Mouse (Mus musculus) spleen, postnatal 10 days (tissue): ENCODE data around the gene Nt5c1b.

ENCODE experiments used
- DNase-seq, 2 experiments: peaks; one replicate each; pipeline ENCODE4 v3.0.0; 2021 to 2022; ENCODE audit warnings: low spot score in 2 of 2

Nt5c1b gene

DNA sequence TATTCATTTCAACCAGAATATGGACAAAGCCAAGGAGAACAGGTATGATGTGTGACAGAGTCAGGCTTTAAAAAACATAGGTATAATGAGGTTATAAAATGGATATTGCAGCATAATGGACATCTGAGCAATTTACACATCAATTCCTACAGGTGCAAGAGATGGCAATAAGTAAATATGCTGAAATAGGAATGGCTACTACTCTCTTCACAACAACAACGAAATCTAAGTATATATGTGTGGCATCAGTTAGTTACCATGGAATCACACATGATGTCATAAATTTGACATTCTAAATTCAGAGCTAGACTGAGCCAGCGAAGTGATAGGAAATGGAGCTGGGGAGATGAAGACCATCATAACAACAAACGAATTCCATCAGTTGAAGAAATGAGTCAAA is at the start of gene Nt5c1b:
Gene Nt5c1b, plus strand, starts transcription at position 301 of the 400 bp plus-strand sequence.
- DNase-seq = no peak

DNA sequence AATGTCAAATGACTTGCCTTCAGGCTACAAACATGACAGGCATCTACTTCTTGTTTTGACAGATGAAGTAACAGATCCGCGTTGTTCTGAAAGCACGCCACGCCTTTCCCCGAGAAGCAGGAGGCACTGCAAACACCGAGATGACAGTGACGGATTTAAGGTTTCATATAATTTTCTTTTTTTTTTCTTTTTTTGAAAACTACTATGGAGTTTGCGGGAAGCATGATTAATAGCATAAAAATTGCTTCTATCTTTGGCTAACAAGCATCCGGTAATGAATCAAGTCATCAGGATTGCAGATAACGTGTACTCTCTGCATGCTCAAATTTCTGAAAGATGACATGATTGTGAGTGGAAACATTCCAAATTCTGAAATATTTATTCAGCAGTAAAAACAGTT is 42.1 kb upstream of the Nt5c1b start:
- no peak for DNase-seq

DNA sequence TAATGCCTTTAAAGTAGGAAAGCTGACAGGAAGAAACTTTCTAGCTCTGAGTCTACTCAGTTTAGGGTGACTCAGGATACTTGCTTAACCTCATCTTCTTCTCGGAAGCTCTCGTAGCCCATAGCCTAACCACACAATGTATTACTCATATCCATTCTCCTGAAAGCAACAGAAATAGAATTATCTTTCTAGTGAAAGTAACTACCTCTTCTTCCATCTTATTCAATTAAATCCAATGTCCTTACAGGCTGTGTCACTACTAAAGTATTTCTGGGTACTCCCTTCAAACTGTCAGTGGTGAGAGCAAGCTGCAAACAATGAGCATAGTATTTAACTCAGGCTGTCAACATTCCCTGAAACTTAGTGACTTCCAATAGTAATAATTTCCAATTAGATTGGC is 40.3 kb upstream of the Nt5c1b start:
- DNase-seq = no peak

DNA sequence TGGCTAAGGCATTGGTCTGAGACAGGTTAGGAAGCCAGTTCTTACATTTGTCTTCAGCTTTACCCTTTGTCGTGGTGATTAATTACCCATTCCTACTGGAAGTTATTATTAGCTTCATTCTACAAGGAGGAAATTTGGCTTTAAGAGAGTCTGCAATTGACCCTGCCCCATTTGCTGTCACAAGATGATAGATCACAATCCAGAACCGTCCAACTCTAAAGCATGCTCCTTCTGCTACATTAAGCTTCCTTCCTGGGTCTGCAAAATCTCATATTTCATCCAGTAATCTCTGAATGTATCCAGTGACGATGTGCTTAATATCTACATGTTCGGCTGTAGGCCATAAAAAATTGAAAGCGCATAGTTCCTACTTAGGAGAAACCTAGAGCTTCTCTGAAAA is 29.2 kb upstream of the Nt5c1b start:
- DNase-seq = no peak

DNA sequence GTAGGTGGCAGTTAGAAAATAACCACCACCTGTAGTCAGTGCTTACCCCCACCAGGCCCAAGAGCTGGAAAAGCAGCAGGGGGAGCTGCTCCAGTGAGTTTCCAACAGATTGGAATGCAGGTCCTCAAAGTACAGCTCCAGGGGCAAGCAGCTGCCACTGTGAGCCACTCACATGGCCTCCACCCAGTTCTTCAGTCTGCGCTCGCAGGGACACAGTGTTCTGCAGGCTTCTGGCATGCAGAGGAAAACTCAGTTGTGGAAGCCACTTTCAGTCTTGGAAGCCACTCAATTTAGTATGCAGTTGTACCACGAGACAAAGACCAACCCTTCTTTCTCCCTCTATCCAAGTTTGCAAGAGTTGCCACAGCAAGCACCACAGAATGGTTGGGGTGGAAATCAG is 19.1 kb upstream of the Nt5c1b start:
- no peak for DNase-seq

DNA sequence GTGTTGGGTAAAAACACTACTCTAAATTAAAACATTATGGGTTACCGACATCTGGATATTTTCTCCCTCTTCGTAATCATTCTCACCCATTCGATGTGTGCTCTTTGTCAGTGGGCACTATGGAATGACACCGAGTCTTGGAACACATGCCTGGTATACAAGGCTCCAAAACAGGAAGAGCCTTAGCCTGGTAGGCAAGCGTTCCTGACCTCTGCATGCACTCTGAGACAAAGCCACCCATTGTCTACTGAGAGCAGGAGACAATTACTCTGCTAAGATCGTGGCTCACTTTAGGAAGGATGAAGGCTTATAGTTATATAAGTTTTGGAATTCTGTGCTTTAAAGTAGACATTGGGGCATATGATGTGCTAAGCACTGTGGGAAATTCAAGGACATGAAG is 12.0 kb upstream of the Nt5c1b start:
- DNase-seq = no peak

DNA sequence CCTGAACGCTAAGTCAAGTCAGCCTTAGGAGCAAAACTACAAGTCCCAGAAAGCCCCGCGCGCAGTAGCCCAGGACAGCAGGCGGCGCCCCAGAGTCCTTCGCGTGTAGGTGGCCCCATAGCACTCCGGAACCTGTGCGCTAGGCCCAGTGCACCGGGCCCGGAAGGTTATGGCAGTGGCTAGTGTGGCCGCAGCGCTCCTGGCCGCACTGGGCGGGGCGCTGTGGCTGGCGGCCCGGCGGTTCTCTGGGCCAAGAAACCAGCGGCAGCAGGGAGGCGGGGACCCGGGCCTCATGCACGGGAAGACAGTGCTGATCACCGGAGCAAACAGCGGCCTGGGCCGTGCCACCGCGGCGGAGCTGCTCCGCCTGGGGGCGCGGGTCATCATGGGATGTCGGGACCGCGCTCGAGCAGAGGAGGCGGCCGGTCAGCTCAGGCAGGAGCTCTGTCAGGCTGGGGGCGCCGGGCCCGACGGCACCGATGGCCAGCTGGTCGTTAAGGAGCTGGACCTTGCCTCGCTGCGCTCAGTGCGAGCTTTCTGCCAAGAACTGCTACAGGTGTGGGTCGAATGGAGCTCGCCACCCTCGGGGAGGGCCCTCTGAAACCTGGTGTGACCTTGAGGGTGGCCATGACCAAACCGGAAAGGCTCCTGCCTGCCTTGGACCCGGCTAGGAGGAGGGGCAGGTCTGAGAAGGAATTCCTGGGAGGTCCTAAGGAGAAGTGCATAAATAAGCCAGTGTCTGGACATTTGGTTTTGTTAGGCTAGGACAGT is 21.1 kb downstream of the Nt5c1b start, which contains the start of gene Rdh14:
Gene Rdh14, plus strand, starts transcription at position 102 of the 771 bp plus-strand sequence.
- peak; percentile 83 to 95 for DNase-seq

DNA sequence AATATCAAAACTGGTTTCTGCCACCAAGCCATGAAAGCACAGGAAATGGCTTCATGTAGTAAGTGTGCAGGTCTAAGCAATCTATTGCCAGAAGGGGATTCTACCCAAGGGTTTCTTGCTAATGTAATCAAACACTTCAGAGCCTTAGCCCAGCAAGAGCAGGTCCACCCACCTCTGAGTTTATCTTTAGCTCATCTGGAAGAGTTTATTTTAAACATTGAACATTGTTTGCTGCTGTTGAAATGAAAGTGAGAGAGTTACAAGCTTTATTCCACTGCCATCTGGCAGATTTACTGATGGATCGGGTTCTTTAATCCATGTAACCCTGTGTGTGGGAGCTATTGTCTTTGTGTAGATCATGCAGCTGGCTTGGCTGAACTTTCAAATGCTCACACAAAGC is 31.0 kb downstream of the Nt5c1b start:
- DNase-seq = no peak

DNA sequence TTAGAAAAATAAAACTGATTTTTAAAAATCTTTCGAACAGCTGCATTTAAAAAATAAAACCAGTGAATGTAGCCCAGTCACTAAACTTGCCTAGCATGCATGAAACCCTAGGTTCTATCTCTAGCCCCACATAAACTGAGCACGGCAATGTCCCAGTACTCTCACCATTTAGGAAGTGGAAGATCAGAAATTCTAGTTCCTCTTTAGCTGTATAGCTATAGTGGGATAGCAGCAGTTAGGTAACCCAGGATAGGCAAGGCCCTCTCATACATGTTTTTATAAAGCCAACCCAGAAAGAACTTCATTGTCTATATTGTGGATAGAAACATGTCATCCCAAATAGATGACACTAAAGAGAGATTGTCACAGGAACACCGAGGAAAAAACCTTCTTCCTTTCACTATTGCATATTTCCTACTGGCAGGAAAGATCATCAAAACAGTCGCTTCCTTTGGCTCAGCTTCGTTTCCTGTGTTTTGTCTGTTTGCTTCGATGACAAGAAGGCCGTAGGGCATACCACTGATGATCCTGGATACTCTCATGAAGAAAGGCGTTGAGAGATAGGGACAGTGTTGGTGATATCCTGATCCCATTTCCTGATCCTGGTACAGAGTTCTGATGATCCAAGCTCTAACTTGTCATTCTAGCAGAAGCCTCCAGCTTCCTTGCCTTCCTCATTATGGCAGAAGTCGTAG is 32.8 kb downstream of the Nt5c1b start:
- no peak for DNase-seq

DNA sequence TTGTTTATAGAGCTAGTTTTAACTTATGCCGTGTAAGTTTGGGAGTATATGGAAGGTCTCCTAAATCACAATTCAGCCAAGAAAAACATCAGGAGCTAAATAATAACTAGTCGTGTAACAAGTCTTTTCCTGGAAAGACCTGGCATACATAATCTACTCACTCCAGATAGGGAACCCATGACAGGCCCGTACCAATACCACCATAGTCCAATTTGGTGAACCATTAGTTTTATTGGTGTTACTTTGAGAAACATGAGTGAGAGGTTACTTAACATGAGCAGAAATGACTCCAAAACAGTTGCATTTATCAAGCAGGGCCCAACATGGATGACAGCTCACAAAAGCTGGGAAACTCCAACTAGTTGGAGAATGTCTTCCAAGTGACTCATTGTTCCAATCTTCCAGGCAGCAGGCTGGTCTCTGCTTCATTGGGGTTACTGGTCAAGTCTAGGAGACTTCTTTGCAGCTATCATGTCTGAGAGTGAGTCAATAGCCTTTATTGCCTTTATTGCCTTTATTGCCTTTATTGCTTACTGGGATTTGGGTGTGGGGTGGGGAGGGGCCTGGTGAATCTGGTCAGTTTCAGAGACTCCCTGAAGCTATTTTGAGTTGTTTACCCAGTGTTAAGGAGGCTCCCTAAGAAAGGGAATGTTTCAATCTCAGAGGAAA is 40.9 kb downstream of the Nt5c1b start:
- DNase-seq = no peak

DNA sequence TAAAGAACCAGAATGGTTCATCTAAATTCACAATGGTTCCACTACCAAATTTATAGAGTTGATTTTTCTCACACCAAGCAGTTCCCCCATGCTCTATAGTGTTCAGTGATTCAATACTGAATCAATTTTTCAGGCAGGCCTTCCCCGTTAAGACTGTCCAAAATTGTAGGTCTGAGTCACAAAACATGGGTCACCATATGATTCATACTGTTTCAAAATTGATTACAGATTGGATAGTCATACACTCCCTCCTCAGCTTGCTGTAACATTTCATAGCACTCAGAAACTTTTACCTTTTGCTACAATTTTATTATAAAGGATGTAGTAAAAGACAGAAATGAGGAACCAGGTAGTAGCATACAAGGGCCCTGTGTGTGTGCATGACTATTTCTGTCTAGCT is 41.7 kb downstream of the Nt5c1b start:
- no peak for DNase-seq

DNA sequence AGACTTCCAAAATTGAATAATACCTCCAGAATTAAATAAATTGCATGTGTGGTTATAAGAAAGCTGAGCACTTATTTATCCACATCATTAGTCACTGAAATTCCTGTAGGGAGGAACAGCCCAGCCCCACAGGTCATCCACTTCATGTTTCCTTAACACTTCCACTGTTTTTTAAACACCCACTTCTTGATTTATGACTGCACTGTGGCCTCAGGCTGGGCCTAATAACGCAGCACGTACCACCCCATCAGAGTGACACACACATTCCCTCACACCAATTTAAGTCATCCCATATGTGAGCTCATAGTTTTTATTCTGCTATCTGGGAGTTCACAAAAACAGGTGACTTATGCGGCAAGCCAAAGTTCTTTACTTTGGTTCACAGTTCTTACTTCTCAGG is 52.6 kb downstream of the Nt5c1b start:
- DNase-seq = no peak

DNA sequence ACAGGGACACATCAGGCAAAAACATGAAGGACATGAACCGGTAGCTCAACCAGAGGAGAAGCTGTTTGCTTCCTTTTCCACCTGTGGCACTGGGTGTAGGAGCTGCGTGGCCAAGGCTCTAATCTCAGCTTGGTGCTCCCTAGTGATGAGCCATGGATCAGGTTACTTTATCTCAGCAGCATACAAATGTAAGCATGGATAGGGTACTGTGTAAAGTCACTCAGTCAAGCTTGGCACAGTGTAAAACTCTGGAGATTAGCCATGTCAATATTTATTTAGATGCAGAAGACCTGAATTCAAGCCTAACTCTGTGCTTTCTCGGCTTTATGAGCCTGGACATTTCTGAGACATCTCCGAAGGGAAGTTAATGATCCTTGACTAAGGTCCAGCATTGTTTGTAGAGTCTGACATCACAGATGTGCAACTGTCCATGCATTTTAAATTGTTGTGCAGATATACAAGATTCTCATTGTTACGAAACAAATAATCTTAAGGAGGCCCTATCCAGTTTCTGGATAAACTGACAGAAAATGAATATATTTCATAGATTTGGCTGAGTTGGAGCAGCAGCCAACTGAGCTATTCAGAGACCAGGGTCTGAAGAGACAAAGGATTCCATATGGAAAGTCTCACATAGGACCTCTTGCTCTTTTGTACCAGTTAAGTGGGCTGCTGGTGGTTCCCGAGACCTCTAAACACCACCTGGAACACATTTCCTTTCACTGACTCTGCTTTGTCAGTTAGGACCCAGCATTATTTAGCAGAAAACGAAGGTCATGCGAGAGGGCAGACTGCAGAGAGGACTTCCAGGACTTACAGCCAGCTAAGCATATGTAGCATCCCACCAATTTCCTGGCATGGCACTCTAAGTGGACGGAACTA is 56.5 kb downstream of the Nt5c1b start:
- no peak for DNase-seq

DNA sequence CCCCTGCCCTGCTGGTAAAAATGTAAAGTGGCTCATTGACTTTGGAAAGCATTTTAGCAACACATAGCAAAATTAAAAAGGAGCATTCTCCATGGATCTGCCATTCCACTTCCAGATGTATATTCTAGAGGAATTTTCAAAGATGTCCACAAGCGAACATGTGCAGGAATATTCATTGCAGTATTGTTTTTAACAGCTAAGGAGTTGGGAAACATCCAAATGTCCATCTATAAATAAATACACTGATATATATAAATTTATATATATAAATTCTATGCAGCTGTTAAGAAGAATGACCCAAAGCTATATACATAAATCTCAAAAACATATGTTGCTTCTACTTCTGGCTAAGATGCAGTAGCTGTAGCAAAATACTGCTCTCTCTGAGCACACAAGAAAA is 61.2 kb downstream of the Nt5c1b start:
- DNase-seq = no peak

DNA sequence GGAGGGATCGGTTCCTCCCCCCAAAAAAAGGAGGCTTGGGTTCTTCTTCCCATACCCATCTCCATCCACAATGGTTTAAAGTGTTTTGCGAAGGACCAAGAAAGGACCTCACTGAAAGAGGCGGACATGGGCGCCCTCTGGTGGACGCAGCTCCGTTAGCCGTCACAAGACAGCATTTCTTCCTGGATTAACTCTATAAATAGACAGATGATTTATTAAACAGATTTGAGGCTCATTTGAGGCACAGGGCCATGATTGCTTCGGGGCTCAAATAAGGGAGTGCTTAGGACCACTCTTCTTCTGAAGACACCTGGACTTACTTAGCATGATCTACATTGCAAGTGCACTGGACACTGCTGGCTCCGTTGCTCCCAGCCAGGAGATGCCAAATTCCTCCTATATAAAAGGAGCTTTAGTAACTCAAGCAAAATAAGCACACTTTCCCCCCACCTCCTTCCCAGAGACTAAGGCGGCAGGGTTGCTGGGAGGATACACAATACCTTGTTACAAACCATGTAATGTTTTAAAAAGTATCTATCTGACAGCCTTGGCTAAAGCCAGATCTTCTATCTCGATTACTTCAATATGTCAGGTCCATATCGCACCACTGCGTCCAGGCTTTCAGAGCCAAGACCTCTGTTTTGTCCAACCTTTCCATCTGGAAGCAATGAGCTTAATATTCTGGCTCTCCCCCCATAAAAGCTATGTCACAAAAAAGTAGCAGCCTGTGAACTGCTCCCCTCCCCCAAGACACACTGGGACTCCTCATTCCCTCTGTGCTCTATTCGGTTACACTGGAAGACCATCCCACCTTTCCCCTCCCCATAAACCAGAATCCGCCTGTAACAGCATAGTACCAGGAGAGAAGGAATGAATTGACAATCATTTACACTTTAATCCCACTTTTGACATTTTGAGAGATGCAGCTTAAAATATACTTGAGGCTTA is 68.6 kb downstream of the Nt5c1b start:
- peak; percentile 25 to 77 for DNase-seq
